Mouse (Mus musculus): Measurements from ENCODE around the gene Maz. TPM values are rescaled to one million over a fixed set of nuclear protein-coding genes. Genes with fewer than 3 reads are reported as not detected.

Gene Maz
- polyA plus RNA-seq, 1 experiment from 2014 or later: 83.1 TPM

DNA sequence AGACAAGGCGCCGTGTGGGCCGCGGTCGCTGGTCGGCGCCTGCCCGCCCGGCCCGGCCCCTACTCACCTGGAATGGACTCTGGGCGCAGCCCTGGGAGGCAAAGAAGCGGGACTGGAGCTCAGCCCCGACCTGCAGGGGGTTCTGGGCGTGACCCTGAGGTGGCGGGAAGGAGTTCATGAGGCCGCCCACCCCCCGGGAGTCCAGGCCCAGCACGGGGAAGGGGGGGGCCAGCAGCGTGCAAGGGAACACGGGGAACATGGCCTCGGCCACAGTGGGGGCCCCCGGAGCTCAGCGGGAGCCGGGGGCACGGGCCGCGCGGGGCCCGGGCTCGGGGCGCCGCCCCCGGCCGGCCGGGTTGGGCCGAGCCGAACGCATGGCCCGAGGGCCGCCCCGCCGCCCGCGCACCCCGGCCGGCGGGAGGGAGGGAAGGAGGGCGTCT is 656 bp downstream of the Maz start:
- Histone ChIP-seq H3K27ac (peak overlapping the region; percentile 100), H3K27me3 (ENCODE audit: insufficient read depth, poor library complexity, severe bottlenecking) (no peaks in the 10 kb centered on the region), H3K36me3 (peaks cover 76% of the 10 kb centered on the region), H3K4me1 (replicated peaks) (peaks cover 60% of the 10 kb centered on the region), H3K9me3 (no peaks in the 10 kb centered on the region), H3K4me3 (peak overlapping the region; percentile 90)
- DNase-seq (ENCODE audit: low spot score): peak; percentile 79
- under 1% methylated on average over 48 of the region's 48 CpGs for WGBS

DNA sequence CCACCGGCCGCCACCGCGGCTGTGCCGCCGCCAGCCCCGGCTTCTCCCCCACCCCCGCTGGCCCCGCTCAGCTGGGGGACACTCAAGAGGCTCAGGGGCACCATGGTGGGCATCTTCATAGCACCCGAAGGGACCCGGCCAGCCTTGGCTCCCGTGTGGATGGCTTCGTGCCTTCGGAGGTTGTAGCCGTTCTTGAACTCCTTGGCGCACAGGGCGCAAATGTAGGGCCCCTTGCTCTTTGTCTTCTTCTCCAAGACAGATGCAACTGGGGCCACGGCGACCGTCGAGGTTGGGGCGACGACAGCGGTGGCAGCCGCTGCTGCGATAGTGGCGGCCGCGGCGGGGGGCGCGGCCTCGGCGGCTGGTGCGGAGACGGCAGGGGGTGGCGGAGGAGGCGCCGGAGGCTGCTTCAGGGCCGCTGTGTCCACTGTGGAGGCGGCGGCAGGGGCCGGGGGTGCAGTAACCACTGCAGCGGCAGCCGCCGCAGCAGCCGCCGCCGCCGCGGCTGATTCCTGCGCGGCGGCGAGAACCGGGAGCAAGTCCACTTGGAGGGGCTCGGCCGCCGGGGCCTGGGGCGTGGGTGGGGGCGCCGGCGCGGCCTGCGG is 1.2 kb downstream of the Maz start:
- Histone ChIP-seq H3K27ac (peak overlapping the region; percentile 100), H3K36me3 (peaks cover 71% of the 10 kb centered on the region), H3K9me3 (no peaks in the 10 kb centered on the region), H3K4me1 (replicated peaks) (peaks cover 65% of the 10 kb centered on the region), H3K27me3 (ENCODE audit: insufficient read depth, poor library complexity, severe bottlenecking) (no peaks in the 10 kb centered on the region), H3K4me3 (peak overlapping the region; percentile 90)
- under 1% methylated on average over 65 of the region's 65 CpGs for WGBS
- no peak for DNase-seq (ENCODE audit: low spot score)

DNA sequence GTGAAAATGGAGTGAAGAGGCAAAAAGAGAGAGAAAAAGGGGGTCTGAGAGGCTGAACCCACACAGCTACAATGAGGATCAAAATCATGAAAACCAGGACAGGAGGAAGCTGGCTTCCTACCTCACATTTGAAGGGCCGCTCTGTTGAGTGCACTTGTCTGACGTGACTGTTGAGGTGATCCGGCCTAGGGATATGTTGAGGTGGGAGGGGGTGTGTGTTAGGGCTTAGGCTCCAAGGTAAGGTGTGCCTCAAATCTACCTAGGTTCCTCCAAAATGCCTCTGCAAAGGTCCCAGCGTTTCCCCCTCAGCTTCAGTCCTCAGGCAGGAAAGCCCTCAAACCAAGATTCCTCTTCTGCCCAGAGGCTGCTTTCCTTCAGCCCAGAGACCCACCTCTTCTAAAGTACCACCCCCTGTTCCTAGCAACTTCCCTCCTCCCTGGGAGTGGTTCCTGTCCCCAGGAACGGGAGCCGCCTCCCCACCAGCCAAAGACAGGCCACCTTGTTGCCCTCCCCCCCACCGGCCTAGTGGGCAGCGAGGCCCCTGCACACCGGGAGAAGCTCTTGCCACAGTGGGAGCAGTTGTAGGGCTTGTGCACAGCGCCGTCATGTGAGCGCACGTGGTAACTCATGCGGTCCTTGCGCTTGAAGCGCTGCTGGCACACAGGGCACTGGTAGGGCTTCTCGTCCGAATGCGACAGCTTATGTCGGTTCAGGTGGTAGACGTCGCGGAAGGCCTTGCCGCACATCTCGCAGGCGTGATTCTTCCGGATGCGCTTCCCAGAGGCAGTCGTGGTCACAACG is 1.9 kb downstream of the Maz start:
- H3K9me3 ChIP-seq: no peaks in the 10 kb centered on the region
- 1% methylated on average over 30 of the region's 30 CpGs for WGBS
- peak overlapping the region; percentile 90 for H3K4me3 ChIP-seq
- H3K36me3 ChIP-seq: peaks cover 64% of the 10 kb centered on the region
- peaks cover 72% of the 10 kb centered on the region for H3K4me1 ChIP-seq (replicated peaks)
- peak overlapping the region; percentile 100 for H3K27ac ChIP-seq
- H3K27me3 ChIP-seq (ENCODE audit: insufficient read depth, poor library complexity, severe bottlenecking): no peaks in the 10 kb centered on the region
- peak; percentile 83 for DNase-seq (ENCODE audit: low spot score)

DNA sequence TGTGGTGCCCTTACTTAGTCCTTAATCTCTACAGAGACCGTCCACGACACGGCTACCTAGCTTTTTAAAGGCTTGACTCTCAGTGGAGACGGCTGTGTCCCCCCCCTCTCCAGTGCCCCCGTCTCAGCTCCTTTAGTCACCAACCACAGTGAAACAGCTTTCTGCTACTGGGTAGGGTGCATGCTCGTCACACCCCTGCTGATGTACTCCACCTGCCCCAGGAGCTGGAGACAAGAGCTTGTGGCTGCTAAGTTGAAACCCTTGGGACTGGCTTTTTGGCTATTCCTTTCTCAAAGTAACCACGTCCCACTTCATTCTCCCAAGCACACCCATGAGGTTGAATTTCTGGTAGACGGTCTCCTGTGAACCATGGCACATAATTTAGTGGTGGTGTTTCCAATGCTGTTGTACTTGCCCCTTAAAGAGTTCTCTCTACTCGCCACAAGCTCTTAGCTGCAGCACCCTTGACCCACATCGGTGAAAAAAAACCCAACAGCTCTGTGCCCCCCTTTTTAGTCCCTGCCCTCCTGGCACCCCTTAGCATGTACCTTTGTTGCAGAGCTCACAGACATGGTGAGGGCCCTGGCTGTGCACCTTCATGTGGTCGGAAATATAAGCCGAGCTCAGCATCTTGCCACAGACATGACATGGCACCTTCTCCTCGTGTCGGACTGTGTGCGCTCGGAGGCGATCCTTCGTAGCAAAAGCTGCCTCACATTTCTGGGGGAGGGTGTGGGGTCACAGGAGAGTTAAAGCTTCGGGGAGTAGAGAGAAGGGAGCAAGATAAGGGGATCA is 2.7 kb downstream of the Maz start:
- H3K4me1 ChIP-seq (replicated peaks): peaks cover 81% of the 10 kb centered on the region

DNA sequence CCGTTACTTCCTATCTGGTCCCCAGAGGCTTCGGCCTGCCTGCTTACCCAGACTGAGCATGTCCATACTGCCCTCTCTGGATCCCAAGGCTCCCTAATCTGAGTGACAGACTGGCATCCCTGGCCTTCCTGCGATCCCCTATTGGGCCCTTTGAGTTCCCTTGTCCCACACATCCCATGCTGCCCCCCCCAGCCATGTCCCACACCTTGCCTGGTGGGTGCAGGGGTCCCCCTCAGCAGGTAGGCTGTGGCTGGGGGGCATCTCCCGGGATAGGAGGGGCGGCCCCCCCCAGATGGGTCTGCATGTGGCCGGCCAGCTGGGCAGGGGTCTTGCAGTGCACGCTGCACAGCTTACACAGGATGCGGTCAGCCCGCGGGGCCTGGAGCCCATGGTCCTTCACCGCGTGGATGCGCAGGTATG is 3.6 kb downstream of the Maz start:
- peak overlapping the region; percentile 90 for H3K4me3 ChIP-seq
- H3K27me3 ChIP-seq (ENCODE audit: insufficient read depth, poor library complexity, severe bottlenecking): no peaks in the 10 kb centered on the region
- H3K36me3 ChIP-seq: peaks cover 51% of the 10 kb centered on the region
- peak overlapping the region; percentile 100 for H3K27ac ChIP-seq
- DNase-seq (ENCODE audit: low spot score): no peak
- peaks cover 84% of the 10 kb centered on the region for H3K4me1 ChIP-seq (replicated peaks)
- 79% methylated on average over 13 of the region's 13 CpGs for WGBS
- no peaks in the 10 kb centered on the region for H3K9me3 ChIP-seq

More for the DNA sequence above, 2.7 kb downstream of the Maz start:
- H3K4me3 ChIP-seq: peak overlapping the region; percentile 90
- no peaks in the 10 kb centered on the region for H3K27me3 ChIP-seq (ENCODE audit: insufficient read depth, poor library complexity, severe bottlenecking)
- H3K9me3 ChIP-seq: no peaks in the 10 kb centered on the region
- DNase-seq (ENCODE audit: low spot score): no peak
- WGBS: 38% methylated on average over 19 of the region's 19 CpGs
- H3K36me3 ChIP-seq: peaks cover 60% of the 10 kb centered on the region
- peak overlapping the region; percentile 100 for H3K27ac ChIP-seq

DNA sequence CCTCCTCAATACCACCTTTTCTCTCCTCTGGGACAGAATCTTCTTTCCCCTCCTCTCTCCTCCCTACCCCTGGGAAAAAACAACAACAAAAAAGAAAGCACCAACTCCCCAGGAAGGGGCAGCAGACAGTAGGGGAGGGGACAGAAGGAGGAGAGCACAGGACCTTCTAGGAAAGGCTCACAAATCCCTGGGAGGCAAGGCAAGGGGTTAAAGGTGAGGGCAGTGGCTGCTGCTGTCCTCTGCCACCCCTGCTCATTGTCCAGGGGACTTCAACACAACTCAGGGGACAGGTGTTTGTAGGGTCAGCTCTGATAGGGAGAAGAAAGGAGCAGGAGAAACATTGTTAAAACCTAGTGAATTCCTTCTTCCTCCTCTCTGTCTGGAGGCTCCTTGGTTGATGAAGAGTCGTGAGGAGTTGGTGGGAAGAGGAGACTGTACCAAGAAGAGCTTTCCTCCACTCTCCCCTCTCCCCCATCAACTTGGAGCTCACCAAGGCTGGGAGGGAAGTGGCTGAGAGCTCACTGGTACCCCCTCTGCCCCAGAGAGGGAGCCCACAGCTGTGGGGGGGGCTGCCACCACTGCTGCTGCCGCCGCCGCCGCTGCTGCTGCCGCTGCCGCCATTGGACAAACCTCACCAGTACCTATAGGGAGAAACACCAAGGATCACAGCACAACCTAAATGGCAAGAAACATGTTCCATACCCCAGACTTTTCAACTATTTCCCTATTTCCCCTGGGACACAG is 4.1 kb downstream of the Maz start:
- Histone ChIP-seq H3K27me3 (ENCODE audit: insufficient read depth, poor library complexity, severe bottlenecking) (no peaks in the 10 kb centered on the region), H3K27ac (peak overlapping the region; percentile 100), H3K36me3 (peaks cover 46% of the 10 kb centered on the region), H3K4me1 (replicated peaks) (peaks cover 84% of the 10 kb centered on the region), H3K4me3 (peak overlapping the region; percentile 90), H3K9me3 (no peaks in the 10 kb centered on the region)
- DNase-seq (ENCODE audit: low spot score): no peak
- 77% methylated on average over 7 of the region's 7 CpGs for WGBS

DNA sequence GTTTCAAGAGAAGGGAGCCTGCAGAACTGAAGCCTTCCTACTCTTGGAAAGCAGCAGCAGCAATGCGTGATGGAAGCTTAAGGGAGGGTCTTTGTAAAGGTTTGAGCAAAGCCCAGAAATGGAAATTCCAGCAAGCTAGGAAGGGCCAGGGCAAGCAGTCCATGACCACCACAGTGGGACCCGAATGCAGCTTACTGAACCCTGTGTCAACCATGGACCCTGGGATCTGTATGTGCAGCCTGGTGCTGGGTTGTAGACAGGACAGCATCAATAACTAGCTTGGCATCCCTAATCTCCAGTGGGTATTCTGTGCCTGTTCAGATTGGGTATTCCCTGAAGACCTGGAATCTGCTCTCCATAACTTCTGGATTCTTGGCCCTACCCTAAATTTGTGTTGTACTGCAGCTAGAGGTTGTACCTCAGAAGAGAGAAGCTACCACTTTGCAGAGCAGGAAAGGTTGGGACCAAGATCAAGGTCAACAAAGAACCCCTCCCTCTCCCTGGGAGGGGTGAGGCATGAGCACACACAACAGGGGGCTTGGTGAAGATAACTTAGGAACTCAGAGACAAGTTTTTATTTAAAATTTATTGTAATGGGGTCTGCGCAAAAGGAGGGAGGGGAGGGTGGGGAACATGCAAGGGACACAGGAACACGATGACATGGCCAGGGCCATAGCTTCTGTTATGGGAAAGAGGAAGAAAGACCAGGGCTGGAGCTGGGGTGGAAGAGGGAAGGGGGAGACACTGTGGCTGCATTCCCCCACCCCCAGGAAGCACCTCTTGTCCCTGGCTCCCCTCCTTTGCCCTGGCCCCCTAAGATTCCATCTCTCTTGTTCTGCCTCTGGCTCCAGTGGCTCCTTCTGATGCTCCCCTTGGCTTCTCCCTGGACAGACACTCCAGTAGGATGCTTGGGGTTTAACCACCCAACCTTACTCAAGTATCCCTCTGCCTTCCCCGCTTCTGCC is 5.0 kb downstream of the Maz start:
- Histone ChIP-seq H3K36me3 (peaks cover 43% of the 10 kb centered on the region), H3K27ac (peak overlapping the region; percentile 86), H3K4me1 (replicated peaks) (peaks cover 80% of the 10 kb centered on the region), H3K4me3 (peak overlapping the region; percentile 90), H3K9me3 (no peaks in the 10 kb centered on the region), H3K27me3 (ENCODE audit: insufficient read depth, poor library complexity, severe bottlenecking) (no peaks in the 10 kb centered on the region)
- WGBS: 39% methylated on average over 5 of the region's 5 CpGs
- DNase-seq (ENCODE audit: low spot score): no peak

DNA sequence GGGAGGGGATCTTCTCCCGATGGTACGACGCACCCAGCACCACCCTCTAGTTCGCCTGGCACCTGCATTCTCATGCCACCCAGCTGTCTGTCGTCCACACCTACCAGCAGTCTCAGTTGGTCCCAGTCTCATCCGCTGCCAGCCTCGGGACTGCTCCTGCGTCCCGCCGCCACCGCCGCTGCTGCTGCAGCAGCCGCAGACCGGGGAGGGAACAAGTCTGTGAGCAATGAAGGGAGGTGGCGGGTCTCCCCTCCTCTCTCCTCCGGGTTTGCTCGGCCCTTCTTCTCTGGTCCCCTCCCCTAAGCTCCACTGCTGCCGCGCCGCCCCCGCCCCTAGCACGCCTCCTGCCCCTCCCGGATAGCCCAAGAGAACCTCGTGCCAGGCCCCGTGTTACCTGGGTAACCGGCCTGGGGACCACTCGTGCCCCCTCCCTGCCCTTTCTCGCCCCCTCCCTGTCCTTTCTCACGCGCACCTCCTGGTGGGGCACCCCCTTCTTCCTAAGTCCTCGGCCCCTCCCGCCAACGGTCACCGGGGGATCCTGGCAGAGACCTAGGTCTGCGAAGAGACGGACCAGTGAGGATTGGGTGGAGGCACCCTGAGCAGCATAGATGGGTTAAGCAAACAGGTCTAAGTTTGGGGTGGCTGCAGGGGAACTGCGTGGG is 5.8 kb downstream of the Maz start, which contains the start of the genes Gm42742 and Prrt2:
Gene Gm42742 (minus strand): TSS at position 197 of the 662 bp plus-strand sequence.
Gene Prrt2 (minus strand): TSS at position 311 of the 662 bp plus-strand sequence.
- H3K4me1 ChIP-seq (replicated peaks): peaks cover 88% of the 10 kb centered on the region
- DNase-seq (ENCODE audit: low spot score): peak; percentile 68
- under 1% methylated on average over 37 of the region's 37 CpGs for WGBS
- H3K27ac ChIP-seq: peak within 1 kb of the TSS; percentile 86
- H3K9me3 ChIP-seq: no peaks in the 10 kb centered on the region
- H3K27me3 ChIP-seq (ENCODE audit: insufficient read depth, poor library complexity, severe bottlenecking): no peaks in the 10 kb centered on the region
- H3K4me3 ChIP-seq: peak within 1 kb of the TSS; percentile 90
- peaks cover 43% of the 10 kb centered on the region for H3K36me3 ChIP-seq

DNA sequence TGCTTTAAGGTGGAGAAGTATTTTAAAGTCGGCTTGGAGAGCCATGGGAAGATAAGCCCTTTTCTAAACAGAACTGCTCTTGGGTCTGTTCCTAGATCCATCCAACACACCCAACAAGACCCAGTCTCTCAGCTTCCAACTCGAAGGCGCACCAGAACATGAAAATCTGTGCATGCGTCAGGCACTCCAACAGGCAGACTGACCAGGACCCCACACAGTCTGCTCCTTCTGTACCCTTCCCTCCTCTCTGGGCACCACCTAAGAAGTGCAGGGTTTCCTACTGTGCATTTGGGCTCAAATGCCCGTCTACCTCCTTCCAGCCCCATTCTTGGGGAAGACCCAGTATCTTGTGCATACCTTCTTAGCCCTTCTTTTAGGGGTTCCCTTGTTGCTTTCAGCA is 6.3 kb downstream of the Maz start:
- Histone ChIP-seq H3K27me3 (ENCODE audit: insufficient read depth, poor library complexity, severe bottlenecking) (no peaks in the 10 kb centered on the region), H3K4me1 (replicated peaks) (peaks cover 93% of the 10 kb centered on the region), H3K27ac (peak overlapping the region; percentile 86), H3K9me3 (no peaks in the 10 kb centered on the region), H3K36me3 (peaks cover 47% of the 10 kb centered on the region), H3K4me3 (peak overlapping the region; percentile 90)
- DNase-seq (ENCODE audit: low spot score): no peak
- WGBS: 32% methylated on average over 5 of the region's 5 CpGs

DNA sequence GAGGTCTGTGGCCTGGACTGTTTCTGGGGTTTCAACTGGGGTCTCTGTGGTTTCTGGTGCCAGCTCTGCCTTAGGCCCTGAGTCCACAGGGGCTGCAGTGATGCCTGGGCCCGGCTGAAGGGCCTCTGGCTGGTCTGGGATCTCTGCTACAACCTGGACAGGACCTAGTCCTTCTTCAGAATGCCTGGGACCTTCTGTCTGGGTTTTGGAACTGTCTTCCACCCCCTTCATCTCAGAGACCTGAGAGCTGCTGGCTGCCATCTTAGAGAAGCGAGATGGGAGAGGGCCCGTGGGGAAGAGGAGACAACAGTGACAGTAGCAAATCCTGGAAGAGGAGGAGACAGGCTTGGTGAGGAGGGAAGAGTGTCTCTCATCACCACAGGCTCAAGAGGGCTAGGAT is 6.8 kb downstream of the Maz start:
- Histone ChIP-seq H3K4me1 (replicated peaks) (peaks cover 93% of the 10 kb centered on the region), H3K36me3 (peaks cover 47% of the 10 kb centered on the region), H3K9me3 (no peaks in the 10 kb centered on the region), H3K27me3 (ENCODE audit: insufficient read depth, poor library complexity, severe bottlenecking) (no peaks in the 10 kb centered on the region), H3K4me3 (peak overlapping the region; percentile 90), H3K27ac (peak overlapping the region; percentile 86)
- no peak for DNase-seq (ENCODE audit: low spot score)
- 62% methylated on average over 3 of the region's 3 CpGs for WGBS

Data from hindbrain, embryonic 10.5 days (tissue).